Mouse (Mus musculus) brain, embryonic 14.5 days (tissue): ENCODE measurements around the gene Gjb2.

ENCODE experiments used
- CTCF ChIP-seq: fragments of 200-500 bp; IDR thresholded peaks from 2 replicates; pipeline ENCODE4 v1.5.1; 2012; ENCODE audit warnings: inconsistent platforms, mild to moderate bottlenecking, moderate library complexity, borderline replicate concordance; ENCODE audit not compliant: insufficient read depth, insufficient read length; ENCODE audit errors: extremely low read depth
- POLR2A ChIP-seq: fragments of 200-500 bp; IDR thresholded peaks from 2 replicates; pipeline ENCODE4 v1.6.1; 2012; ENCODE audit warnings: mild to moderate bottlenecking, inconsistent platforms, borderline replicate concordance; ENCODE audit not compliant: poor library complexity, insufficient read depth, insufficient read length, severe bottlenecking; ENCODE audit errors: extremely low read depth

- TF ChIP-seq CTCF (no peak), POLR2A (no peak)
Measured at GRCm38 (mm10) chr14:57133161-57133661, 28.7 kb upstream of the Gjb2 start, which contains the start of gene Gjb6.
